Mouse (Mus musculus) MEL (cell line): ENCODE results near the gene Enox1.

ENCODE experiments used
- ELF1 ChIP-seq: IDR thresholded peaks from 2 replicates; pipeline ENCODE4 v1.6.1; 2014; ENCODE audit warnings: low read depth, mild to moderate bottlenecking, inconsistent platforms, low read length, improper control_type of control experiment, moderate library complexity
- EP300 ChIP-seq, 2 experiments: IDR thresholded peaks; 2 replicates each; pipeline ENCODE4 v1.6.1; 2011; ENCODE audit warnings: improper control_type of control experiment in 2 of 2, low read length in 2 of 2, low read depth in 1 of 2, mild to moderate bottlenecking in 1 of 2
- GATA1 ChIP-seq: IDR thresholded peaks from 2 replicates; pipeline ENCODE4 v1.6.1; 2011; ENCODE audit warnings: low read depth, low read length, improper control_type of control experiment
- HCFC1 ChIP-seq: IDR thresholded peaks from 2 replicates; pipeline ENCODE4 v1.6.1; 2012; ENCODE audit warnings: low read depth, mild to moderate bottlenecking, inconsistent platforms, low read length, improper control_type of control experiment, moderate library complexity
- MAZ ChIP-seq: IDR thresholded peaks from 2 replicates; pipeline ENCODE4 v1.6.1; 2012; ENCODE audit warnings: low read depth, mild to moderate bottlenecking, inconsistent platforms, low read length, improper control_type of control experiment
- MYB ChIP-seq: IDR thresholded peaks from 2 replicates; pipeline ENCODE4 v1.6.1; 2011; ENCODE audit warnings: mild to moderate bottlenecking, low read depth, low read length, improper control_type of control experiment
- POLR2A ChIP-seq, 2 experiments: IDR thresholded peaks; 2 replicates each; pipeline ENCODE4 v1.6.1; 2011 to 2012; ENCODE audit warnings: low read length in 2 of 2, mild to moderate bottlenecking in 2 of 2, control low read depth in 1 of 2, improper control_type of control experiment in 1 of 2, low read depth in 1 of 2, moderate library complexity in 1 of 2; ENCODE audit not compliant: control insufficient read depth in 1 of 2, insufficient read depth in 1 of 2, poor library complexity in 1 of 2
- RCOR1 ChIP-seq: IDR thresholded peaks from 2 replicates; pipeline ENCODE4 v1.6.1; 2012; ENCODE audit warnings: low read depth, mild to moderate bottlenecking, inconsistent platforms, low read length, improper control_type of control experiment

- no peak for TF ChIP-seq ELF1
- no peak for TF ChIP-seq POLR2A (IDR thresholded peaks at IDR 0.05; ENCODE audit: control insufficient read depth in 1 of 2, insufficient read depth in 1 of 2, low read depth in 1 of 2, low read length in 2 of 2, poor library complexity in 1 of 2)
- no peak for TF ChIP-seq RCOR1
- TF ChIP-seq HCFC1: no peak
- TF ChIP-seq MYB: no peak
- TF ChIP-seq GATA1: no peak
- no peak for TF ChIP-seq EP300 (IDR thresholded peaks at IDR 0.05; ENCODE audit: low read depth in 1 of 2, low read length in 2 of 2)
- TF ChIP-seq MAZ: no peak
Measured at GRCm38 (mm10) chr14:77141324-77142282, 15.0 kb upstream of the Enox1 start.
